Comparison of ENCODE assay signal across 14 mouse cellular contexts in genomic region chr2:116289886-116290285, GRCm38 (mm10).
"Had no signal": no experiment of that assay in that cellular context is flagged by ENCODE, and none has a peak within 500 bp of the region (broad histone marks: within the 10 kb centered on the region; RNA-seq: fewer than 3 reads in every experiment).

No protein-coding gene starts in this region.

- H3K4me2 ChIP-seq: limb, embryonic 12.5 days; liver, embryonic 13.5 days; lung, embryonic 15.5 days; midbrain, embryonic 12.5 days had no signal

- DNase-seq: kidney, postnatal 10 days; kidney, postnatal 4 days; liver; liver, embryonic 13.5 days; liver, postnatal 0 days; lung, postnatal 14 days; right cerebral cortex, adult 18-20 months had no signal

- H3K4me3 ChIP-seq: layer of hippocampus, adult 2 months; limb, embryonic 12.5 days; liver, embryonic 13.5 days; lung, embryonic 15.5 days; megakaryocyte, embryonic 14.5 days; midbrain, embryonic 12.5 days had no signal

- H3K9ac ChIP-seq: limb, embryonic 12.5 days; liver, embryonic 13.5 days; liver, postnatal 0 days; lung, embryonic 15.5 days; midbrain, embryonic 12.5 days had no signal

- H3K27ac ChIP-seq: layer of hippocampus, adult 2 months; limb, embryonic 12.5 days; liver, embryonic 13.5 days; lung, embryonic 15.5 days; macrophage; midbrain, embryonic 12.5 days; stomach, postnatal 0 days had no signal

- H3K36me3 ChIP-seq: limb, embryonic 12.5 days; liver, embryonic 13.5 days; lung, embryonic 15.5 days; midbrain, embryonic 12.5 days had no signal

- H3K27me3 ChIP-seq: limb, embryonic 12.5 days; liver, embryonic 13.5 days; lung, embryonic 15.5 days; megakaryocyte, embryonic 14.5 days; midbrain, embryonic 12.5 days had no signal

- ATAC-seq: liver, postnatal 0 days had no signal

- H3K9me3 ChIP-seq: limb, embryonic 12.5 days; liver, embryonic 13.5 days; lung, embryonic 15.5 days; midbrain, embryonic 12.5 days had no signal

- H3K4me1 ChIP-seq: limb, embryonic 12.5 days; liver, embryonic 13.5 days; lung, embryonic 15.5 days; megakaryocyte, embryonic 14.5 days; midbrain, embryonic 12.5 days had no signal
